Mouse (Mus musculus) inflammation-experienced regulatory T-cells, adult 6 months (primary cell): ENCODE measurements around the gene Pou2f2. TPM values are rescaled to one million over a fixed set of nuclear protein-coding genes. Genes with fewer than 3 reads are reported as not detected.
"Not testable (repeated sequence)": the region's sequence is repeated elsewhere in the genome, so short reads cannot be mapped to it uniquely, and the experiment has no call there.

Source experiments
- ATAC-seq: one replicate; pipeline ENCODE4 v1.8.0; 2017
- polyA plus RNA-seq, 3 experiments: library from polyadenylated mRNA; unstranded; fragments of 100-300 nt; shearing (Covaris generic); gene quantifications; one replicate each; pipeline ENCODE4 v1.2.1; 2017

Gene Pou2f2
- polyA plus RNA-seq, 3 experiments from 2014 or later: 18.1 to 32.0 (median 30.0) TPM

GRCm38 (mm10) chr7:25058394-25058793, 121.1 kb downstream of the Pou2f2 start:
- no peak for ATAC-seq

- no peak for ATAC-seq
Observed at GRCm38 (mm10) chr7:25057888-25058287, 121.6 kb downstream of the Pou2f2 start.

DNA sequence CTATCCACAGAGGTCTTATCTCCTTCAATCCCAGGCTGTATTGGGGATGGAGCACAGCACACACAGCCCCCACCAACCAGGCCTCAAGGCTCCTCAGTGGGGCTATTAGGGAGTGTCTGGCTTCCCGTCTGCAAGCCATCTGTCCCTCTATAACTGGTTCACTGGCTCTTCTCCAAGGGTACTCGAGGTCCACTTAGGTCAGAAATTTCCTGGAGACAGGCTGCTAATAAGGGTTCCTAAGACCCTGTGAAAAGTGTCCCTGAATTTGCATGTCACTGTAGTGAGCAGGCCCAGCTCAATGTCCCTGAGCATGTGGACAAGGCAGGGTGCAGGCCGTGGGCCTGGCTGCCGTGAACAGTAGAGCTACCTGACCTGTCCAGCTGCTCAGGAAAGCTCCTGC, 122.6 kb downstream of the Pou2f2 start:
- no peak for ATAC-seq

- ATAC-seq: no peak
Observed at GRCm38 (mm10) chr7:25052587-25052986, 126.9 kb downstream of the Pou2f2 start.

- ATAC-seq: no peak
Observed at GRCm38 (mm10) chr7:25049295-25049930, 130.1 kb downstream of the Pou2f2 start.

GRCm38 (mm10) chr7:25047363-25047762, 132.2 kb downstream of the Pou2f2 start:
- ATAC-seq: no peak

- ATAC-seq: not testable (repeated sequence)
Observed at GRCm38 (mm10) chr7:25044599-25044998, 134.9 kb downstream of the Pou2f2 start.

- no peak for ATAC-seq
Observed at GRCm38 (mm10) chr7:25041921-25042320, 137.6 kb downstream of the Pou2f2 start.

Other genes with a start within 250 kb of the Pou2f2 start
- gene Gm4881, start 235.2 kb downstream of the Pou2f2 start, polyA plus RNA-seq: not detected
- 100 to 1,000 TPM; 119 to 244 (median 236) TPM for gene Rabac1, start 207.0 kb downstream of the Pou2f2 start, polyA plus RNA-seq
- 1 to 10 TPM in 2 of 3 experiments, under 1 TPM in 1; 0.62 to 3.6 (median 3.4) TPM for gene Atp1a3, start 173.8 kb downstream of the Pou2f2 start, polyA plus RNA-seq
- gene Grik5, start 107.4 kb downstream of the Pou2f2 start, polyA plus RNA-seq: 1 to 10 TPM; 3.1 to 4.9 (median 3.2) TPM
- 10 to 100 TPM in 2 of 3 experiments, 1 to 10 TPM in 1; 8.9 to 11.3 (median 11.3) TPM for gene Zfp574, start 107.2 kb downstream of the Pou2f2 start, polyA plus RNA-seq
- 10 to 100 TPM; 24.6 to 26.2 (median 25.0) TPM for gene Dedd2, start 40.9 kb upstream of the Pou2f2 start, polyA plus RNA-seq
- 1 to 10 TPM; 2.2 to 4.0 (median 2.5) TPM for gene Zfp526, start 41.7 kb upstream of the Pou2f2 start, polyA plus RNA-seq
- 10 to 100 TPM in 1 of 3 experiments, 1 to 10 TPM in 2; 8.5 to 13.3 (median 8.9) TPM for gene Gsk3a, start 58.1 kb upstream of the Pou2f2 start, polyA plus RNA-seq
- gene Erf, start 71.0 kb upstream of the Pou2f2 start, polyA plus RNA-seq: under 1 TPM; 0.34 to 0.70 (median 0.38) TPM
- gene Cic, start 88.0 kb upstream of the Pou2f2 start, polyA plus RNA-seq: 10 to 100 TPM; 17.9 to 35.2 (median 21.6) TPM
- 10 to 100 TPM; 17.5 to 37.2 (median 31.3) TPM for gene Pafah1b3, start 118.3 kb upstream of the Pou2f2 start, polyA plus RNA-seq
- not detected for gene Prr19, start 121.7 kb upstream of the Pou2f2 start, polyA plus RNA-seq
- gene Tmem145, start 126.4 kb upstream of the Pou2f2 start, polyA plus RNA-seq: not detected
- under 1 TPM in 2 of 3 experiments, not detected in 1; 0.13 to 0.31 TPM for gene Megf8, start 137.4 kb upstream of the Pou2f2 start, polyA plus RNA-seq
- gene Cnfn, start 190.0 kb upstream of the Pou2f2 start, polyA plus RNA-seq: not detected
- gene Lipe, start 219.0 kb upstream of the Pou2f2 start, polyA plus RNA-seq: 10 to 100 TPM in 2 of 3 experiments, 1 to 10 TPM in 1; 9.0 to 11.0 (median 10.1) TPM
- not detected for gene Cxcl17, start 233.2 kb upstream of the Pou2f2 start, polyA plus RNA-seq